Mouse (Mus musculus) brain, embryonic 18.5 days (tissue): ENCODE results near the gene Btd.
A peak's percentile ranks its signal among the peaks of the same experiment; 100 is the strongest.

Experiments used
- DNase-seq: peaks from one replicate; pipeline ENCODE4 v3.0.0-alpha.2; 2012; ENCODE audit warnings: low read depth, low spot score

Gene Btd

GRCm38 (mm10) chr14:31645920-31646319, 5.1 kb downstream of the Btd start:
- DNase-seq, result no peak

GRCm38 (mm10) chr14:31647991-31648390, 7.2 kb downstream of the Btd start:
- no peak for DNase-seq

- DNase-seq, result no peak
Measured at GRCm38 (mm10) chr14:31650347-31650746, 9.5 kb downstream of the Btd start.

GRCm38 (mm10) chr14:31651206-31651605, 10.4 kb downstream of the Btd start:
- DNase-seq, result no peak

GRCm38 (mm10) chr14:31652106-31652505, 11.3 kb downstream of the Btd start:
- DNase-seq, result no peak

DNA sequence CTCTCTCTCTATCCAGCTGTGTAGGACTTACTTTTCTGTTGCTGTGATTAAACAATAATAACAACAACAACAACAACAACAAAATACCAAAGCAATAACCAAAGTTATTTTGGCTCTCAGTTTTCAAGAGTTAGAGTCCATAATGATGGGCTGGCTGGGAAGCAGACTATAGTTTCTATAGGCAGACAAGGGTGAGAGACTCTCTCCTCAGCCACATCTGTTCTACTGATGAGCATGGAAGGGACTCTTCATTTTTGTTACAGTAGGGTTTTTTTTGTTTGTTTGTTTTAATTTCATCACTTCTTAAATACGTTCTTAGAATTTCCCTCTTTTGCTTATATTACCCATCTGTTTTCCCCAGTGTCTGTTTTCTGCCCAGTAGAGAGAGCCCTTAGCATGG, 11.8 kb downstream of the Btd start:
- DNase-seq, result no peak

- no peak for DNase-seq
Measured at GRCm38 (mm10) chr14:31653101-31653875, 12.5 kb downstream of the Btd start.

GRCm38 (mm10) chr14:31654816-31655215, 14.0 kb downstream of the Btd start:
- no peak for DNase-seq

- no peak for DNase-seq
Measured at GRCm38 (mm10) chr14:31655406-31655805, 14.6 kb downstream of the Btd start.

GRCm38 (mm10) chr14:31656386-31656785, 15.6 kb downstream of the Btd start:
- DNase-seq, result no peak

DNA sequence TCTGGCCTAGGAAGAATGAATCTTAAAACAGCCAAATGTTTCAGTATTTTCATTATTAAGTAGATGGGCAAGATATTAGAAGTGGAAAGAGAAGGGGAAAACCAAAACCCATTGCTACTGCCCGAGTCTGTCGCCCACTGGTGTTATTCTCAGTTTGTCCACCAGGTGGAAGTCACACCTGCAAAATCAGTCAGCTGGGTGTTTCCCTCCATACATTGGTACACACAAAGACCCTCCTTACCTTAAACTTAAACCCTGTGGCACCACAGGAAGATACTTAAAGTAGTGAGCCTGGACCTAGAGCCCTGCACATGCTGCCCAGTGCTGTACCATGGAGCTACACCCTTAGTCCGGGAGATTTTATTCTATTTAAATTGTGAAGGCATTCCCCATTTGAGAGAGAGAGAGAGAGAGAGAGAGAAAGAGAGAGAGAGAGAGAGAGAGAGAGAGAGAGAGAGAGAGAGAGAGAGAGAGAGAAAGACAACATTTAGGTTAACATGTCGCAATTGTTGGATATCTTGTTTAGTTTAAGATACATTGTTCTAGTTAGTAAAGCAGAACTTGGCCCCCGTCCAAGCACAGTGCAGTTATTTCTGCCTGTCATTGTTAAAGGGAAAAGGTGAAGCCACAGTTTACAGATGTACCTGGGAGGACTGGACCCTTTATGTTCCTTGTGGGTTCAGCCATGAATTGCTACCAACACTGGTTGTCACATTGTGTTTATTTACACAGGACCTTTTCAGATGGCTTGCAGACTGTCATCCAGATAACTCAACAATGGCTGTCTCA, 16.2 kb downstream of the Btd start:
- DNase-seq, result no peak

DNA sequence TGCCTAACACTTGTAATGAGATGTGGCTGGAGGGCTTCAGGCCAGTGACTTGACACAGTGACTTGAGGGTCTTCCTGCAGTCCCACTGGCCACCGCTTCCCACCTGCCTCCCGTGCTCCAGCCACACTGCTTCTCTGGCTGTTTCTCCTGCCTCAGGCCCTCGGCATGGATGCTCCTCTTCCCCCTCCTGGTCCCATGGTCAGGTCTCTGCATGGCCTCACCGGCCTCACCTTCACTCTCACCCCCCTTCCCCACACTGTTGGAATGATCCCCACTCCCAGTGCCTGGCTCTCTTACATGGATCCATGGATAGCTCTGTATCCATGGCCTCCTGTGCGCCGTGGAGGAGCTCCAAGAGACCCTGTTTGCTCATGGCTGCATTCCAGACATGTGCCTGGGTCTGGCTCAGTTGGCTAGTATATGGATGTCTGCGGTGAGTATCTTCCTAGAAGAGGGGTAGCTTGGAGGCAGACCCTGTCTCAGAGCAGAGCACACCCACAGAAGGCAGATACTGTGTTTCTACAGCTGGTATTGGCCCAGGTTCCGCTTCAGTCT, 17.4 kb downstream of the Btd start:
- DNase-seq, result no peak

- DNase-seq, result no peak
Measured at GRCm38 (mm10) chr14:31659501-31660181, 18.8 kb downstream of the Btd start.

GRCm38 (mm10) chr14:31660312-31661093, 19.7 kb downstream of the Btd start:
- DNase-seq, result no peak

DNA sequence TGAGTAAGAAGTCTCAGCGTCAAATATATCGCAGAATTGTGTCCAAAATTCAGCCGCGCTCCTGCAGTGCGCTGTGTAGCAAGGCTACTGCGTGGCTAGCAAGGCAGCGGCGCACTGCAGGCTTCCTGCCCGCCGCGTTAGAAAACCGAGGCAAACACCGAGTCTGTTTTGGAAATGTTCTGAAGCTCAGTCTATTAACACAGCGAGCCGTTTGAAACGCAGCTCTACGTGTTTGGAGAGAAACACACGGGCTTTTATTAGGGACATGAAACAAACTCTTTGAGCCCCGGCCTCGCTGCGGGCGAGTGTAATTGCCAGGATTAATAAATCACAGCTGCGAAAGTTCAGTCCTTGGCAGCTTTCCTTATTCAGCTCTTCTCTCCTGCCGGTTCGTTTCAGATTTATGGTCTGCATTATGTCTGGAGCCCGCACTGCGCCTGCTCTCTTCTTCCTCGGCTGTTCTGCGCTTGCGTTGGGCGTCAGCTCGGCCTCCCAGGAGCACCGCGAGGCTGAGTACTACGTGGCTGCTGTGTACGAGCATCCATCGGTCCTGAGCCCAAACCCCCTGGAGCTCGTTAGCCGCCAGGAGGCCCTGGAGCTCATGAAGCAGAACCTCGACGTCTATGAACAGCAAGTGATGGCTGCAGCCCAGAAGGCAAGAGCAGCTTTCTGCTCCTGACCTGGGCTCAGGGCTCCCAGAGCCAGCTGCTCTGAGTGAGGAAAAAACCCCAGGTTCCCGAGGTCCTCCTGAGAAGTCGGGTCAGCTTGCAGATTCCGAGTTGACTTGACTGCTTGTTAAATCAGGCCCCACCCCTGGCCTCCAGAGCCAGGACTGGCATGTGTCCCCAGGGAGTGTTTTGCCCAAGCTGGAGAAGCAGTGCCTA, 21.1 kb downstream of the Btd start:
- peak; percentile 85 for DNase-seq

GRCm38 (mm10) chr14:31662555-31663211, 21.9 kb downstream of the Btd start:
- DNase-seq, result no peak

DNA sequence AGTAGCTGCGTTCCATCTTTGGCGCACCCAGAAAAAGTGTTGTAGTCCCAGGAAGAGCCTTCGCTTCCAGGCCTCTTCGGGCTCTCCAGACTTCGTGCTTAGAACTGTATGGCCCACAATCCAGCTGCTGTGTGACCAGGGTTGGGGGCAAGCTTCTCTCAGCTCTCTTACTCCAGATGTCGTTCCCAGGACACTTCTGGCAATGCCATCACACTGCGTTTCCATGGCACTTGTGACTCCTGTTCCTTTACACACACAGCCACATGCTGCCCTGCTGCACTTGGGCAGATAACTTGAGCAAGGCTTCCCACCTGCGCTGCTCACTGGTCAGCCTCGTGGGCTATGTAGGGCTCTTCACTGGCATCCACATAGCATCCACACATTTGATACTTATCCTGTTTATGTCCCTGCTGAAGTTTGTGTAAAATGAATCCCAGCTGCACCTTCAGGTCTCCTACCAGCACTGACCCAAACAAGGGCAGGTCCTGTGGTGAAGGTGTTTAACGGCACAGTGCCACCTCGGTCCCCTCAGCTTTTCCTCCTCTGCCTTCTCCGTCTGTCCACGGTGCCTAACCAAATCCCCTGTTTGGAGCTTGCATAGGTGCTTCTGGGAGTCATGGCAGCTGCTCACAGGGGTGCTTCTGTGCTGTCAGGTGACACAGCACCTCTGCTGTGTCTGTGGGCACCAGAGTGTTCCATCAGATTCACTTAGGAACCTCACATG, 22.7 kb downstream of the Btd start:
- no peak for DNase-seq

DNA sequence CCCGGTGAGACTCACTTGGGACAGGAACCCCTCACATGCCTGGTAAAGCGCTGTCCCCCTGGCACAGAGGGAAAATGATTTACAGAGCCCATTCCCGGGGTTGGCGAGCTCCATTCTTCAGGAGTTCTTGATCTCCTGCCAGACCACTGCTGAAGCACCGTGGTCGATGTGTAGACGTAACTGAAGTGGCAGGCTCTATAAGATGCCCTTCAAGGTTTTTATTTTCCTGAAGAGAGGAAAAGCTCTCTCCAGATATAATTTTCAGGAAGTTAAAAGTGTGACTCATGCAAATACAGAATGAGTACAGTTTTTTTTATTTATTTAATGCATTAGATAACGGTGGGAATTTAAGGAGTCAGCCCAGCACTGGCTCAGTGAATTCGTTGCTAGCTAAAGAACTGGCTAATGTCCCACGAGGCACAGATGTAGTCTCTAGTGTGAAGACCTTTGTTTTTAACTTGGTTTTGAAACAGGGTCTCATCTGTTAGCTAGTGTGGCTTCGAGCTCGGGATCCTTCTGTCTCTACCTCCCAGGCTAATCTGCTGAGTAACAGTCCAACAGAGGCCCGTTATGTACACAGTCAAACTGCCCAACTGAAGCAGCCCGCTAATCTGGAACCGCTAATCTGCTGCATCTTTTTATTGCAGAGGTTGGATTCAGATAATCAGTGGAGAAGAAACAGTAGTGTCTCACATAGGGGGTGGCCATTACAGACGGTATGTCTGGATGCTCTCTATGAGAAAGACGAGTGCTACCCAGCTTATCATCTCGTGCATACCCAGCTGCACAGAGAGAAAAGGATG, 23.5 kb downstream of the Btd start:
- DNase-seq, result no peak
